Mouse (Mus musculus): Measurements from ENCODE around the gene Grin2d.
A peak's percentile ranks its signal among the peaks of the same experiment; 100 is the strongest.

Gene Grin2d

DNA sequence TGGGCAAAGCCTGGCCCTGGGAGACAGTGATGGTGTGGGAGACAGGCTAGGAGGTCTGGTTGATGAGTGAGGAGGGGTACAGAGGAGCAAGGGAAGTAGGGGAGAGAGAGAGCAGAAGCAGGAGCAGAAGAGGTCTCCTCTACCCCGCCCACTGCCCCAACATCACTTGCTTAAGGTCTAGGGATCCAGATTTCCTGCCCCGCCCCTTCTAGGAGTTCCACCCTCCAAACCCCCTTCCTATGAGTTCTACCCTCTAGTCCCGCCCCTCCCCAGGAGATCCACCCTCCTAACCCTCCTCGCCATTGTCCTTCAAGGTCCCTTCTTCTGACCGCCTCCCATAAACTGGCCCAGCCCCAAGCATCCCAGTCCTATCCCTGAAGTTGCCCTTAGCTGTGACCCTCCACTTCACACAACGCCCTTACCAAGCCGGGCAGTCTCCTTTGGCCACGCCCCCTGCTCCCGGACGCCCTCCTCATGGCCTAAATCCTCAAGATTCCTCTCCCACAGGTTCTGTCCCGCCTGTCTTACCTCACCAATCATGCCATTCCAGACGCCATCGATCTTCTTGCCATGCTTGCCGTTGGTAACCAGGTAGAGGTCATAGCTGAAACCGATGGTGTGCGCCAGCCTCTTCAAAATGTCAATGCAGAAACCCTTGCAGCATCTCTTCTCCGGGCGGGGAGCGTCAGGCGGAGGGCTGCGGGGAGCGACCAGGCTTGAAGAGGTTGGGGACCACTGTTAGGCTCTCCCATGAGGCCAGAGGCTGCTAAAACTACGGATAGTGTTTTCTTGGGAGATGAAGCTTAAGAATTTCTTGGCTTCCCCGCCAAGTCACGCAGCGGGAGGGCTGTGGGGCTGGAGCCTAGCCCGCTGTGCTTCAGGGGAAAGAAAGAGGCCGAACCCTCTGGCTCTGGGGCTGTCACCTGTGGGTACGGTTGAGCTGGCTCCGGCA is 21.0 kb downstream of the Grin2d start:
- DNase-seq (ENCODE audit: low spot score in 2 of 2) = no peak

- DNase-seq (ENCODE audit: low spot score in 2 of 2) = no peak
Observed at GRCm38 (mm10) chr7:45853089-45853488, 25.1 kb downstream of the Grin2d start.

DNA sequence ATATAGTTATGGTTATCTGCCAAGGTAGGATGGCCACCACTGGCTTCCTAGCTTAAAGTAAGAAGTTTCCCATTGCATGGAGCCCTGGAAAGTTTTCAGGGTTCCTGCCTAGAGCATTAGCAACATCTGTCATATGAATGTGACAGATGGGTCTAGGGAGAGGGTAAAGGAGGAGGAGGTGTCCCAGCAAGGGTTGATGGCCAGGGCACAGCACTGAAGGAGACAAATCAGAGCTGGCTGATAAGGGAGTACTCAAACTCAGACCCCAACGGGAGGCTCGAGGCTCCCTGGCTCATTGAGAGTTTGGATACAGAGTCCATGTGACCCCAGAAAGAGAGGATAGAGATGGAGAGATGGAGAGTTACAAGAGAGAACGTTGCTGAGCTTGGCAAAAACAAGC is 27.5 kb downstream of the Grin2d start:
- no peak for DNase-seq (ENCODE audit: low spot score in 2 of 2)

GRCm38 (mm10) chr7:45848447-45849027 is 29.6 kb downstream of the Grin2d start:
- no peak for DNase-seq (ENCODE audit: low spot score in 2 of 2)

DNA sequence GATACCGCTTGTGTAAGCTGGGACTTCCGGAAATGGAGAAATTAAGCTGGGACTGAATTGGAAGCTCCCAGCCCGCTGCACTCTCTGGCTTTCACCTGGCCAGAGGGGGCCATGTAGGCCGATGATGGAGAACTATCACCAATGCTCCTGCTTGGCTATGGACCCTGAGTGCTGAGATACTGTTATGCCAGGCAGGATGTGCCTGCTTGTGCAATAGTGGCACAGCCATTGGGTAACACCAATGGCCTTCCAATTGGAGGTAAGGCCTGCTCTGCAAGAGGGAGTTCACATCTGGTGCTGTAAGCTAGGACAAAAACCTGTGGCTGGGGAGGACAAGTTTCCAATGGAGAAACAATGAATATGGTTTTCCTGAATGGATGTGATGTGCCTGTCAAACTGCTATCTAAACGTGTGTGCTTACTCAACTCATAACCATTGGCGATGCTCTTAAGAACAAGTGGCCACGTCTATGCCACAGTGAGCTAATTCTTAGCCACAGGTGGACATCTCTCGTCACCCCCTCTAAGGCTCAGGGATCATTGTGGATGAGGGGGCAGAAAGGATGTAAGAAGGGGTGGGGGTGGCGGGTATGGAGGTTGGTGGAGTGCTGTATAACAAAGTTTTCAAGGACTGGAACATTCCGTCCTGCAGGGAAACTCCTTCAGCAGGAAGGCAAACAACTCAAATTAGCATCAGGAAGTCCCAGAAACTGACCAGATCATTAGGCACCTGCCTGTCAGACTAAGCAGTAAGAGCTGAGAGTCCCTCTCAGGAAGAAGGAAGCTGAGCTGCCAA is 35.0 kb downstream of the Grin2d start:
- DNase-seq (ENCODE audit: low spot score in 2 of 2) = no peak

DNA sequence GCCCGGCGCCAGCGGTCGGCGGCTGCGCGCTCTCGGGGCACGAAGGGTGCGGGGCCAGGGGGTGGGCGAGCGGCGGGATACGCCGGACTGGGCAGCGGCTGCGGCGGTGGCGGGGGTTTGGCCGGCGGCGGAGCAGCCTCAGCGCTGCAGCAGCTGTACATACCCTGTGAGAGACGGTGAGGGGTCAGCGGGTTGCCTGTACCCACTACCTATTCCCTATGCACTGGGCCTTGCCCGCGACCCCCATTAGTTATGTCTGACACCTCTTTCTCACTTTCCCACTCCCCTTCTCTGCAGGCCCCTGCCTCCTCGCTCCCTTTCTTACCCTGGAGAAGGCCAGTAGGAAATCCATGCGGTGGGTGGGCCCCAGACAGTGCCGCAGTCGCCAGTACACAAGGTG is 44.3 kb downstream of the Grin2d start:
- DNase-seq (ENCODE audit: low spot score in 2 of 2) = no peak

DNA sequence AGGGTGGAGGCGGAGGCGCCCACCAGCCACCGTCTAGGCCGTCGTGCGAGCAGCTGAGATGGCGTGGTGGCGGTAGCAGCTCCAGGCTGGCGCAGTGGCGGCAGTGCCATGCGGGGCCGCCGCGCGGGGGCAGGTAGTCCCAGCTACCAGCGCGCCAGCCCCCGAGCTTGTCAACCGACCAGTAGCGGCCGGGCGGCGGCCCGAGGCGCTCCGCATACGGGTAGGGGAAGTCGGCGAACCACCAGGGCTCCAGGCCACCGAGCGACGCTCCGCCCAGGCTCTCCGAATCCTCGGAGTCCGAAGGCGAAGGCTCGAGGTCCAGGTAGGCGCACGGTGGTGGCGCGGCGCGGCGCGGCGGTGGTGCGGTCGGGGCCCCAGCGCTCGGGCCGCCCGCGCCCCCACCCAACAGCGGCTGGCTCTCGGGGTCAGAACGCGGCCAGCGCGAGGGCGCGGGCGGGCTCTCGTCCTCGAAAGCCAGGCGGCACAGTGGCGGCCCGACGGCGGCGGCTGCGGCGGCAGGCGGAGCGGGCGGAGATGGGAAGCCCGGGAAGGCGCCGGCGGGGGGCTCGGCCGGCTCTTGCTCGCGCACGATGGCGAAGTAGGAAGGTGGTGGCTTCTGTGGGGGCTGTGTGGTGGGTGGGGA is 44.9 kb downstream of the Grin2d start:
- no peak for DNase-seq (ENCODE audit: low spot score in 2 of 2)

GRCm38 (mm10) chr7:45832428-45832827 is 45.8 kb downstream of the Grin2d start:
- DNase-seq (ENCODE audit: low spot score in 2 of 2) = no peak

- DNase-seq (ENCODE audit: low spot score in 2 of 2) = no peak
Observed at GRCm38 (mm10) chr7:45831128-45831525, 47.1 kb downstream of the Grin2d start.

GRCm38 (mm10) chr7:45830427-45831127 is 47.6 kb downstream of the Grin2d start, which contains the start of gene Grwd1:
Gene Grwd1, minus strand, starts transcription at chr7:45830944.
- peak; percentile 61 to 72 for DNase-seq (ENCODE audit: low spot score in 2 of 2)

- no peak for DNase-seq (ENCODE audit: low spot score in 2 of 2)
Observed at GRCm38 (mm10) chr7:45826631-45827030, 51.5 kb downstream of the Grin2d start.

DNA sequence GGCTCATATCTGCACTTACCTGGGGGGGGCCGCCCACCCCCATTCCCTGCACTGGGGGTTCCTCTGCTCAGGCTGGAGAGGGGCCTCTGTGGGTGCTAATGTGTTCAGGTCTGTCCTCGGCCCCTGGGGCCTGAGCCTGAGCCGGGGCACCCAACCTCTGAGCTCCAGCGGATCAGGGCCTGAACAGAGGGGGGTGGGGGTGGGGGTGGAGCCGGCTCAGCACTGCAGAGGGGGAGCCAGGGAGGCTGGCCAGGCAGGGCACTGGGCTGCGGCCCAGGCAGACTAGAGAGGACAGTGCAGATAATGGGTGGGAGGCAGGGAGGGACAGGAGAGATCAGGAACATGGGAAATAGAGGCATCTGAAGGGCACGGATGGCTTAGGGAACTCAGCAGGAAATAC is 53.6 kb downstream of the Grin2d start, which contains the start of gene Kcnj14:
Gene Kcnj14 (minus strand): TSS at position 185 of the 400 bp plus-strand sequence.
- no peak for DNase-seq (ENCODE audit: low spot score in 2 of 2)

- no peak for DNase-seq (ENCODE audit: low spot score in 2 of 2)
Observed at GRCm38 (mm10) chr7:45820913-45821312, 57.3 kb downstream of the Grin2d start.

DNA sequence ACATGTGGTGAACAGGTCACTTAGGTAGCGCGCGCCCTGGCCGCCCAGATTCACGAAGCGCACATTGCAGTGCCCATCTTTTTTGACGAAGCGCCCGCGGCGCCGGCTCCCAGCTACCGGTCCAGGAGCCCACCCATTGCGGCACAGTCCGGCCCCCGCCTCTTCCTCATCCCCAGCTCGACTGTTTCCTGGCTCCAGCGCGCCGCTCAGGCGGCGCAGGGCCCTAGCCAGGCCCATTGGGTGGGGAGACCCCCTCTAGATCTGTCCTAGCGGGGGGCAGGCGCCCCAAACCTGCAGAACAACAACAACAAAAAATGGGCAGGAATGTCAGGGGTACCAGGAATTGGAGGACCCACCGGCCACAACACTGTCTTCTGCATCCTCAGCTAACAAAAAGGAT is 58.3 kb downstream of the Grin2d start:
- DNase-seq (ENCODE audit: low spot score in 2 of 2) = no peak

DNA sequence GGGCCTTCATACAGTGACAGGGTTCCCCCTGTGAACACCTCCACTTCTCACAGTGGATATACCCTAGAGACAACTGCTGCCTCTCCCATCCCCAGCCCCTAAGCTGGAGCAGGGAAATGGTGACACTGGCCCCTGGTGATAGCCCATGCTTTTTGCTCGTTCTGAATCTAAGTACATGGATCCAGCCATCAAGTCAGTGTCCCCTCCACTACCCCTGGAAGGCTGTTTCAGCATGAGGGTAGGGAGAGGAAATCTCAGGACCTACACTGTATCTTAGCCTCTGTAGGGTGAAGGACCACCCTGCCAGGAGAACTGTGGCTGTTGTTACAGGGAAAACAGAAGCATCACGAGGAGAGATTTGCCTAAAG is 62.2 kb downstream of the Grin2d start:
- DNase-seq (ENCODE audit: low spot score in 2 of 2) = no peak

DNA sequence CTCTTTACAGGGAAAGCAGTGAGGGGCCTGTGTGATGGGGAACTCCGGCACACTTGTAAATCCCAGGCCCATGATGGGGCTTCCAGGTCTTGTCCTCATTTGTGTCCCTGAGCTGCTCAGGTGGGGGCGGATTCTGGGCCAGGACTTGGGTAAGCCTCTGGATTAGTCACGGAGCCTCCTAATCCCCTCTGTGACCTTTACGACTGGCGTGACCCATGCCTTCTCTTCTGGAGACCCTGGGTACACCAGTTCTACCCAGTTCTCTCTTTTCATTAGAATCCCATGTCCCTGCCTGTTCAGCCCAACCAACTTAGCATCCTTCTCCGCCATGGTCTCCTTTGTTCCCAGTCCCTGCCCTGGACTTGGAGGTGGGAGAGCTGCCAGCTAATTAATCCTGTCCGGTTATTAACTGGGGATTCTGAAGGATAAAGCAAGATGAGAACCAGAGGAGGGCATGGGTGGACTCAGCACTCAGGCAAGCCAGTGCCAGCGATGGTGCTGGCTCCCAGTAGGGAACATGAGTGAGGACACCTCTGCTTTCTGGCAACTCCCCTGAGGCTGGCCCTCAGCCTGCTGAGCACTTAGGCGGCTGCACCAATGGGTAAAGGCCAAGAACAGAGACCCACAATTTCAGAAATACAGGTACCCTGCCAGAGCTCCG is 62.7 kb downstream of the Grin2d start:
- no peak for DNase-seq (ENCODE audit: low spot score in 2 of 2)

DNA sequence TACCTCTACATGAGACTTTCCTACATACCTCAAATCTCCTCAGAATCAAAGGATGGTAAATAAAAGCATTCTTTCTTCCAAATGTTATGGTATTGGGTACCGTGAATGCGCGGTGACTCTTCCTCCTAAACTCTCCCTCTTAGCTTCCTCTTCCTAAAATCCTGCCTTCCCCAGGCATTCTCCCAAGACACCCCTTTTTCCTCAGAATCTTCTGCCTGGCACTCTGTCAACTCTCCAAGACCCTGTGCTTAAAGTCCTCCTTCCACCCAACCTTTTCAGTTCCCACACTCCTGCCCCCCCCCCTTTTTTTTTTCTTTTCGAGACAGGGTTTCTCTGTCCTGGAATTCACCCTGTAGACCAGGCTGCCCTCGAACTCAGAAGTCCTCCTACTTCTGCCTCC is 63.3 kb downstream of the Grin2d start:
- no peak for DNase-seq (ENCODE audit: low spot score in 2 of 2)

- peak; percentile 99 to 100 for DNase-seq (ENCODE audit: low spot score in 2 of 2)
Observed at GRCm38 (mm10) chr7:45813787-45814779, 64.1 kb downstream of the Grin2d start, which contains the start of gene Cyth2. Gene Cyth2, minus strand, starts transcription at chr7:45814581.

- DNase-seq (ENCODE audit: low spot score in 2 of 2) = no peak
Observed at GRCm38 (mm10) chr7:45812921-45813320, 65.3 kb downstream of the Grin2d start.
